Mouse (Mus musculus) midbrain, postnatal 0 days (tissue): ENCODE measurements around the gene Got1. TPM values are rescaled to one million over a fixed set of nuclear protein-coding genes. Genes with fewer than 3 reads are reported as not detected.
"Not testable (repeated sequence)": the region's sequence is repeated elsewhere in the genome, so short reads cannot be mapped to it uniquely, and the experiment has no call there.

ENCODE experiments used
- ATAC-seq: fragments of 200-750 bp; cut with Nextera tagmentation; 2 replicates; pipeline ENCODE4 v1.8.0; 2017; ENCODE audit warnings: moderate number of reproducible peaks, mild to moderate bottlenecking, moderate TSS enrichment, moderate library complexity; ENCODE audit not compliant: low FRiP score
- DNase-seq: peaks from one replicate; pipeline ENCODE4 v3.0.0-alpha.2; 2015; ENCODE audit warnings: low spot score
- H3K27ac ChIP-seq: fragments of 300-500 bp; sonication (generic); 2 replicates; pipeline ENCODE4 v1.5.1; 2014; ENCODE audit warnings: low read depth, mild to moderate bottlenecking, low read length, mixed read lengths
- H3K27me3 ChIP-seq: fragments of 300-500 bp; sonication (generic); 2 replicates; pipeline ENCODE4 v1.6.1; 2014; ENCODE audit warnings: low read length, control low read depth, mixed read lengths; ENCODE audit not compliant: insufficient read depth
- H3K36me3 ChIP-seq: fragments of 300-500 bp; sonication (generic); 2 replicates; pipeline ENCODE4 v1.6.1; 2014; ENCODE audit warnings: low read length, control low read depth, mixed read lengths; ENCODE audit not compliant: insufficient read depth
- H3K4me1 ChIP-seq: fragments of 300-500 bp; sonication (generic); 2 replicates; pipeline ENCODE4 v1.6.1; 2014; ENCODE audit warnings: mild to moderate bottlenecking, control low read depth, antibody characterized with exemption, low read length, mixed read lengths; ENCODE audit not compliant: insufficient read depth
- H3K4me2 ChIP-seq: fragments of 300-500 bp; sonication (generic); 2 replicates; pipeline ENCODE4 v1.6.1; 2014; ENCODE audit warnings: low read depth, mild to moderate bottlenecking, low read length, mixed read lengths; ENCODE audit not compliant: poor library complexity, severe bottlenecking
- H3K4me3 ChIP-seq: fragments of 300-500 bp; sonication (generic); 2 replicates; pipeline ENCODE4 v1.5.1; 2014; ENCODE audit warnings: low read depth, mild to moderate bottlenecking, low read length, moderate library complexity
- H3K9ac ChIP-seq: fragments of 300-500 bp; sonication (generic); replicated peaks from 2 replicates; pipeline ENCODE4 v1.6.1; 2014; ENCODE audit warnings: mild to moderate bottlenecking, low read length, moderate library complexity, mixed read lengths; ENCODE audit not compliant: poor library complexity, severe bottlenecking
- H3K9me3 ChIP-seq: fragments of 300-500 bp; sonication (generic); 2 replicates; pipeline ENCODE4 v1.6.1; 2016; ENCODE audit warnings: low read length, control low read depth
- CTCF ChIP-seq: IDR thresholded peaks from 2 replicates; pipeline ENCODE4 v1.5.1; 2016; ENCODE audit warnings: antibody characterized with exemption, mild to moderate bottlenecking
- WGBS: fragments of 180-500 bp; shearing (Covaris S2); extraction: QIAGEN DNeasy Blood & Tissue Kit; methylation state at CpG from one replicate; pipeline ENCODE4 v1.1.7; 2014; 5-methylcytosine and 5-hydroxymethylcytosine counted together
- polyA plus RNA-seq: library from polyadenylated mRNA; unstranded; fragments of >200 nt; fragmentation: Nextera tagmentation; extraction: Ambion mirVana; gene quantifications from 2 replicates; pipeline ENCODE4 v1.2.1, GENCODE M21; 2015
- total RNA-seq: library from RNA; depleted of rRNA; stranded (reverse); fragments of >200 nt; gene quantifications from 2 replicates; pipeline ENCODE4 v1.2.3, GENCODE M21; 2014

Gene Got1
- total and polyA plus RNA-seq, 2 experiments from 2014 or later, result 103 to 121 TPM

GRCm38 (mm10) chr19:43513874-43514273, 10.5 kb downstream of the Got1 start:
- Histone ChIP-seq H3K36me3 (peaks cover 18% of the 10 kb centered on the region; the same call in 1 of the 2 replicates), H3K27me3 (no peaks in the 10 kb centered on the region), H3K4me2 (no peak overlapping the region), H3K27ac (no peak overlapping the region), H3K4me1 (no peaks in the 10 kb centered on the region), H3K4me3 (no peak overlapping the region), H3K9me3 (no peaks in the 10 kb centered on the region), H3K9ac (no peak overlapping the region)
- WGBS, result 98% methylated on average over 8 of the region's 8 CpGs
- TF ChIP-seq CTCF, result no peak
- ATAC-seq, result no peak
- DNase-seq, result no peak

- Histone ChIP-seq H3K9ac (no peak overlapping the region), H3K27me3 (no peaks in the 10 kb centered on the region), H3K36me3 (peaks cover 27% of the 10 kb centered on the region; the same call in 1 of the 2 replicates), H3K9me3 (no peaks in the 10 kb centered on the region), H3K27ac (no peak overlapping the region), H3K4me3 (no peak overlapping the region), H3K4me1 (no peaks in the 10 kb centered on the region), H3K4me2 (no peak overlapping the region)
- DNase-seq, result no peak
- TF ChIP-seq CTCF, result no peak
- WGBS, result 87% methylated on average over 22 of the region's 22 CpGs
- no peak for ATAC-seq
These were observed 12.5 kb downstream of the Got1 start for GRCm38 (mm10) chr19:43511621-43512620.

DNA sequence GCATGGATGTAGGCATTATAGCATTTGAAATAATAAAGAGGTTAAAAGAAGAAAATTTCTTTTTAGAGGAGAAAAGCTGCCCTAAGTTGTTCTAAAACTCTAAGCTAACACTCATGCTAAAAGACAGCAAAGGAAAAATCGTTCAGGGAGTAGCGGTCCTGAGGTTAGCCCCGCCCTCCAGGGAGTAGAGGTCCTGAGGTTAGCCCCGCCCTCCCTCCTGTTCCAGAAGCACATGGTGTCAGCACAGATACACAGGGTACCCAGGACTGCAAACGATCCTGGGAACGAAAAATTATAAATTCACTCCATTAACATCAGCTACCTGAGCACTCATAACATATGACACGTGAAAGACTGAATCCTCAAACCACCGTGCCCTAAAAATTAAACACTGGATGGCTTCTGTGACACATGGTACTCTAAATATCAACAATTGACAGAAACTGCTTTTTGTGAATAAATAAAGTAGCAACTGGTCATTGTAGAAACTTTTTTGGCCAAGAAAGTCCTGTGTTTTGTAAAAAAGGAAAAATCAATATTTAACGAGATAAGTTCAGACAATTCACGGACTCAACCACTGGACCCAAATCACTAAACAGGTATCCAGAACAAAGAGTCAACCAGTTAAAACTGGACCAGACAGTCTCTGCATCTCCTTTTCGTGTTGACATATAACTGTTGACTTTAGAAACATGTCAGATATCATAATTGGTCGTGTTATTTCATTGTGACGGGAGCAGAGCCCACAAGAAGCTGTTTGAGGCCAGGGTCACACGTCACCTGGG, 13.8 kb downstream of the Got1 start:
- Histone ChIP-seq H3K4me1 (no peaks in the 10 kb centered on the region), H3K36me3 (peaks cover 34% of the 10 kb centered on the region; the same call in 1 of the 2 replicates), H3K9me3 (no peaks in the 10 kb centered on the region), H3K27me3 (no peaks in the 10 kb centered on the region), H3K9ac (no peak overlapping the region), H3K4me2 (no peak overlapping the region), H3K27ac (no peak overlapping the region), H3K4me3 (no peak overlapping the region)
- ATAC-seq, result no peak
- WGBS, result 94% methylated on average over 14 of the region's 14 CpGs
- TF ChIP-seq CTCF, result no peak
- no peak for DNase-seq

- H3K36me3 ChIP-seq, result peaks cover 59% of the 10 kb centered on the region; the same call in 1 of the 2 replicates
- 89% methylated on average over 12 of the region's 12 CpGs for WGBS
- H3K9me3 ChIP-seq, result no peaks in the 10 kb centered on the region
- no peak overlapping the region for H3K9ac ChIP-seq
- ATAC-seq, result no peak
- TF ChIP-seq CTCF, result no peak
- no peak overlapping the region for H3K4me3 ChIP-seq
- no peaks in the 10 kb centered on the region for H3K27me3 ChIP-seq
- no peak overlapping the region for H3K27ac ChIP-seq
- no peak for DNase-seq
- no peaks in the 10 kb centered on the region for H3K4me1 ChIP-seq
- no peak overlapping the region for H3K4me2 ChIP-seq
These were observed 19.0 kb downstream of the Got1 start for GRCm38 (mm10) chr19:43505441-43505840.

DNA sequence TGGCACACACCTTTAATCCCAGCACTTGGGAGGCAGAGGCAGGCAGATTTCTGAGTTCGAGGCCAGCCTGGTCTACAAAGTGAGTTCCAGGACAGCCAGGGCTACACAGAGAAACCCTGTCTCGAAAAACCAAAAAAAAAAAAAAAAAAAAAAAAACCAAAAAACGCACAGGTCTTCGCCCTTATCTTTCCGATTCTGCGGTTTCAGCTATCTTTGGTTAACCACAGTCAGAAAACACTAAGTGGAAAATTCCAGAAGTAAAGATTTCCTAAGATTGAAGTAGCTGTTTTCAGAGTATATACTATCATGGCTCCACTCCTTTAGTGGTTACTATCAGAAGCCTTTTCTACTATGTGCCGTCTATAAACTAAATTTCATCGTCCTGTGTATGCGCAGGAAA, 20.8 kb downstream of the Got1 start:
- 98% methylated on average over 8 of the region's 9 CpGs for WGBS
- not testable (repeated sequence) for H3K27me3 ChIP-seq, H3K4me1 ChIP-seq, H3K4me3 ChIP-seq, H3K9ac ChIP-seq, H3K27ac ChIP-seq, H3K9me3 ChIP-seq, DNase-seq, H3K4me2 ChIP-seq, ATAC-seq
- peaks cover 57% of the 10 kb centered on the region; the same call in 1 of the 2 replicates for H3K36me3 ChIP-seq
